Mouse (Mus musculus) macrophage (primary cell): ENCODE measurements around the gene Traf7. TPM values are rescaled to one million over a fixed set of nuclear protein-coding genes. Genes with fewer than 3 reads are reported as not detected.
A peak's percentile ranks its signal among the peaks of the same experiment; 100 is the strongest.

Source experiments
- H3K27ac ChIP-seq: fragments of 350-480 bp; formaldehyde crosslinking; 2 replicates; pipeline ENCODE4 v1.9.0; 2021
- H3K36me3 ChIP-seq: fragments of 350-480 bp; formaldehyde crosslinking; 2 replicates; pipeline ENCODE4 v1.9.0; 2021; ENCODE audit errors: inconsistent target
- H3K4me3 ChIP-seq: fragments of 350-480 bp; formaldehyde crosslinking; 2 replicates; pipeline ENCODE4 v1.9.0; 2021; ENCODE audit errors: inconsistent target
- H3K79me2 ChIP-seq: fragments of 350-480 bp; formaldehyde crosslinking; 2 replicates; pipeline ENCODE4 v1.9.0; 2021; ENCODE audit errors: inconsistent target
- WGBS: methylation state at CpG from one replicate; pipeline ENCODE4 v1.1.7; 2026; ENCODE audit warnings: inconsistent platforms; ENCODE audit not compliant: missing documents; 5-methylcytosine and 5-hydroxymethylcytosine counted together
- polyA plus RNA-seq: library from polyadenylated mRNA; stranded (reverse); fragments of 250-400 nt; gene quantifications from 3 replicates; pipeline ENCODE4 v1.2.4, GENCODE M21; 2018; ENCODE audit warnings: inconsistent platforms

Traf7 gene
- polyA plus RNA-seq, 1 experiment from 2014 or later, result 42.9 TPM

- Histone ChIP-seq H3K36me3 (no peaks in the 10 kb centered on the region), H3K4me3 (no peak overlapping the region), H3K79me2 (peaks cover 85% of the 10 kb centered on the region; the same call in 1 of the 2 replicates), H3K27ac (no peak overlapping the region)
- 98% methylated on average over 7 of the region's 7 CpGs for WGBS
These were observed 29.4 kb upstream of the Traf7 start for GRCm38 (mm10) chr17:24557091-24557490.

- no peak overlapping the region for H3K27ac ChIP-seq
- H3K36me3 ChIP-seq, result no peaks in the 10 kb centered on the region
- peak overlapping the region; percentile 36 for H3K4me3 ChIP-seq
- H3K79me2 ChIP-seq, result peaks cover 55% of the 10 kb centered on the region
- 81% methylated on average over 3 of the region's 3 CpGs for WGBS
These were observed 23.3 kb upstream of the Traf7 start for GRCm38 (mm10) chr17:24551050-24551444.

GRCm38 (mm10) chr17:24550416-24551049 is 22.8 kb upstream of the Traf7 start:
- WGBS, result 3% methylated on average over 44 of the region's 44 CpGs
- Histone ChIP-seq H3K4me3 (peak overlapping the region; percentile 36), H3K27ac (no peak overlapping the region), H3K79me2 (peaks cover 50% of the 10 kb centered on the region), H3K36me3 (no peaks in the 10 kb centered on the region)

GRCm38 (mm10) chr17:24549618-24550415 is 22.1 kb upstream of the Traf7 start, which contains the start of gene Pkd1:
Gene Pkd1 (plus strand): TSS chr17:24549834.
- Histone ChIP-seq H3K27ac (peak within 1 kb of the TSS; percentile 61), H3K79me2 (peaks cover 43% of the 10 kb centered on the region), H3K4me3 (peak within 1 kb of the TSS; percentile 55), H3K36me3 (no peaks in the 10 kb centered on the region)
- 0% methylated on average over 57 of the region's 72 CpGs for WGBS

DNA sequence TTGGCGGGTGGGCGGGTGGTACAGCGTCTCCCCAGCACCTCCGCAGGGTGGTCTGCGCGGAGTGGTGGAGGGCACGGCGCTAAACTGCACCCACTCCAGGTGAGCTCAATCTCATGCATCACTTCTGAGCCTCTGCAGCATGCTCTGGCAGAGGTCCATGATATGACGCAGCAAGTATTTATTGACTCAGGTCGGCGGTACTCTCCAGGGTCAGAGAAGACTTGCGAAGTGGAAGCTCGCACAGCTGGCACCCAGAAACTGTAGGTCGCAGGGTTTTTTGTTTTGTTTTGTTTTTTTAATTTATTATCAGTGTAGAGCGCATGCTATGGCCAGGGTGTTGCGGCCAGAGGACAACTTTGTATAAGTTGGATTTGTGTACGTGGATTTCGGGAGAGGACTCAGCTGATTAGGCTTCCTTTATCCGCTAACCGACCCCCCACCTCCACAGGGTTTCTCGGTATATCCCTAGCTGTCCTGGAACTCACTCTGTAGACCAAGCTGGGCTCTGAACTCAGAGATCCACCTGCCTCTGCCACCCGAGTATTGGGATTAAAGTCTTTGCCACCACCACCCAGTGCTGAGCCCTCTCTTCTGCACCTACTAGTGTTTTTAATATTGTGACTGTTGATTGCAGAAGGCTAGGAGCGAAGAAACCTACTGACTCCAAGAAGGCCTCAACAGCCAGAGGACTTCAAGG is 21.3 kb upstream of the Traf7 start:
- Histone ChIP-seq H3K36me3 (no peaks in the 10 kb centered on the region), H3K27ac (peak overlapping the region; percentile 61), H3K79me2 (peaks cover 36% of the 10 kb centered on the region), H3K4me3 (peak overlapping the region; percentile 55)
- 1% methylated on average over 23 of the region's 23 CpGs for WGBS

DNA sequence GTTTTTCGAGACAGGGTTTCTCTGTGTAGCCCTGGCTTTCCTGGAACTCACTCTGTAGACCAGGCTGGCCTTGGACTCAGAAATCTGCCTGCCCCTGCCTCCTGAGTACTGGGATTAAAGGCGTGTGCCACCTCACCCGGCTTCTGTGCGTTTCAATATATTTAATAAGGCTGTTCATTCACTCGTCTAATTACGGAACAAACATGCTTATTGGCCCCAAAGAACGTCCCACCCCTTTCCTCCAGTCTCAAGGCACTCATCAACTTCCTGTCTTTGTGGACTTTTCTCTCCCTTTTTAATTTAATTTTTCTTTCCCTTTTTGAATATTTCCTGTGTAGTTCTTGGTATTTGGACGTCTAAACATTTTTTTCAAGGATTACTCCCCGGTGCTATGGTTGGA is 20.7 kb upstream of the Traf7 start:
- Histone ChIP-seq H3K79me2 (peaks cover 29% of the 10 kb centered on the region), H3K36me3 (no peaks in the 10 kb centered on the region), H3K27ac (peak overlapping the region; percentile 61), H3K4me3 (peak overlapping the region; percentile 55)
- WGBS, result 2% methylated on average over 9 of the region's 9 CpGs

- WGBS, result 84% methylated on average over 3 of the region's 3 CpGs
- Histone ChIP-seq H3K4me3 (no peak overlapping the region), H3K36me3 (no peaks in the 10 kb centered on the region), H3K27ac (no peak overlapping the region), H3K79me2 (peaks cover 7% of the 10 kb centered on the region)
These were observed 18.5 kb upstream of the Traf7 start for GRCm38 (mm10) chr17:24546234-24546633.

- Histone ChIP-seq H3K36me3 (no peaks in the 10 kb centered on the region), H3K27ac (no peak overlapping the region), H3K4me3 (no peak overlapping the region), H3K79me2 (no peaks in the 10 kb centered on the region)
- WGBS, result 93% methylated on average over 2 of the region's 2 CpGs
These were observed 17.5 kb upstream of the Traf7 start for GRCm38 (mm10) chr17:24545247-24545646.

- Histone ChIP-seq H3K27ac (no peak overlapping the region), H3K36me3 (no peaks in the 10 kb centered on the region), H3K79me2 (no peaks in the 10 kb centered on the region), H3K4me3 (no peak overlapping the region)
- WGBS, result 87% methylated on average over 12 of the region's 12 CpGs
These were observed 16.9 kb upstream of the Traf7 start for GRCm38 (mm10) chr17:24544613-24545012.

DNA sequence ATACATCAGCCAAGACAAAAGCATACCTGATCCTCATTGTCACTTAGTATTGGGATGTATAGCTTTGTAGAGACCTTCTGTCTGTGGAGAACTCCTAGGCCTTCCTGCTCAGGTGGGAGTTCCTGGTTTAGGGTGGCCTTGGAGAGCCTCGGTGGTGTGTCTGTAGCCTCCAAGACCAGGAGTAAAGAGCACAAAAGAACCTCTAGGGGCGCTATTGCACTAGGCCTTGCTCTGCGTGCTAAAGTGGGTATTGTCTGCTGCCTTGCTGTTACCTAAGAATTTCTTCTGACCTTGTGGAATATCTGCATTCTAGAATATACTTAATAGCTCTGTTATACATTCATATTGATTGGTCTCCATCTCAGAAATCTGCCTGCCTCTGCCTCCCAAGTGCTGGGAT is 12.6 kb upstream of the Traf7 start:
- WGBS, result 12% methylated on average over 3 of the region's 3 CpGs
- Histone ChIP-seq H3K4me3 (no peak overlapping the region), H3K36me3 (no peaks in the 10 kb centered on the region), H3K27ac (no peak overlapping the region), H3K79me2 (no peaks in the 10 kb centered on the region)

DNA sequence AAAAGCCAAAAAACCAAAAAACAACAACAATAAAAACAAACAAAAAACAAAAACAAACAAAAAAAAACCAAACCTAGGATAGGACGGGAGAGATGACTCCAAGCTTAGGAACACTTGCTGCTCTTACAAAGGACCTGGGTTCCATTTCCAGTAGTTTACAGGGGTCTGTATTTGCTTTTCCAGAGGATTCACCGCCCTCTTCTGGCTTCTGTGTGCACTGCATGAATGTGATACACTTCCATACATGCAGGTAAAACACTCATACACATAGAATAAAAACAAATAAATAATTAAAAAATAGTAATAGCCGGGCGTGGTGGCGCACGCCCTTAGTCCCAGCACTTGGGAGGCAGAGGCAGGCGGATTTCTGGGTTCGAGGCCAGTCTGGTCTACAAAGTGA is 11.2 kb upstream of the Traf7 start:
- 76% methylated on average over 8 of the region's 8 CpGs for WGBS

GRCm38 (mm10) chr17:24537536-24537935 is 9.8 kb upstream of the Traf7 start:
- 26% methylated on average over 3 of the region's 3 CpGs for WGBS
- H3K36me3 ChIP-seq, result no peaks in the 10 kb centered on the region

More for the DNA sequence above, 11.2 kb upstream of the Traf7 start:
- H3K4me3 ChIP-seq, result no peak overlapping the region
- no peak overlapping the region for H3K27ac ChIP-seq
- no peaks in the 10 kb centered on the region for H3K36me3 ChIP-seq
- no peaks in the 10 kb centered on the region for H3K79me2 ChIP-seq

DNA sequence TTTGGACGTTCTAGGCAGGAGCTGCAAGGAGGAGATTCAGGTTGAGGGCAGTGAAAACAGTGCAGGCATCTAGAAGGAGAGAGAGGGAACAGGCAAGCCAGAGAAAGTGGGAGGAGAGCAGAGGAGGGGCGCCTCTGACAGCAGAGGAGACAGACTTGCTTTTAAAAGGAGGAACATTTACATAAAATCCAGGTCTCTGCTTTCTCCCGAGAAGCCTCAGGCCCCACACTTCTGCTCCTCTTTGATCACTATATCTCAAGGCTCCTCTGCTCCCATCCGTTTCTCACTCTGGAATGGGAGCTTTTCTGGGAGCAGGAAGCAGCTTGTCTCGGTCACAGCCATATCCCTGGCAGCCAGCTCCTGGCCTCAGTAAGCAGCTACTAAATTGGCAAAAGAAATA is 7.6 kb upstream of the Traf7 start:
- H3K4me3 ChIP-seq, result no peak overlapping the region
- no peak overlapping the region for H3K27ac ChIP-seq
- H3K36me3 ChIP-seq, result no peaks in the 10 kb centered on the region
- H3K79me2 ChIP-seq, result peaks cover under 1% of the 10 kb centered on the region; the same call in 1 of the 2 replicates
- 89% methylated on average over 5 of the region's 5 CpGs for WGBS

More at GRCm38 (mm10) chr17:24537536-24537935, 9.8 kb upstream of the Traf7 start:
- no peak overlapping the region for H3K27ac ChIP-seq
- no peaks in the 10 kb centered on the region for H3K79me2 ChIP-seq
- H3K4me3 ChIP-seq, result no peak overlapping the region

DNA sequence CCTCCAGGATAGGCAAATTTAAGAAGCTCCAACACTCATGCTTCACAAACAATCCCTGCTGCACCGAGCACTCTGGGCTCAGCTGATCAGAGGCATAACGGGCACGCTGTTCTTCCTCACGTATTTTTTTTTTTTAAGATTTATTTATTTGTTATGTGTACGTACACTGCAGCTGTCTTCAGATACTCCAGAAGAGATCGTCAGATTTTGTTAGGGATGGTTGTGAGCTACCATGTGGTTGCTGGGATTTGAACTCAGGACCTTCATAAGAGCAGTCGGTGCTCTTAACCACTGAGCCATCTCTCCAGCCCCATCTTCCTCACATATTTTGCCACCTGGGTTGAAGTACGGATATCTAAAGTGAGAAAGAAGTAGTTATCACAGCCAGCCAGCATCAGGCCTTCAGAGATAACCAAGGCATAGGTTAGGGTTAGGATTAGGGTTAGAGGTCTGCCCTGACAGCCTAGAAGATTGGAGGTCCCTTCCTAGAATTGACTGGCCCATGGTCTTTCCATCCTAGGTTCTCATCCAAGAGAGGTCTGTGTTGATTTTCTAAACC is 6.5 kb upstream of the Traf7 start, which contains the start of gene Rab26:
Gene Rab26, minus strand, starts transcription at position 51 of the 559 bp plus-strand sequence.
- H3K36me3 ChIP-seq, result no peaks in the 10 kb centered on the region
- WGBS, result 91% methylated on average over 7 of the region's 8 CpGs
- H3K79me2 ChIP-seq, result peaks cover 11% of the 10 kb centered on the region; the same call in 1 of the 2 replicates
- no peak within 1 kb of the TSS for H3K4me3 ChIP-seq
- no peak within 1 kb of the TSS for H3K27ac ChIP-seq
